Mouse (Mus musculus): Measurements from ENCODE around the gene Pheta2. TPM values are rescaled to one million over a fixed set of nuclear protein-coding genes. Genes with fewer than 3 reads are reported as not detected.
A peak's percentile ranks its signal among the peaks of the same experiment; 100 is the strongest.

Pheta2 gene
- polyA plus RNA-seq, 1 experiment from 2014 or later, result 12.5 TPM

DNA sequence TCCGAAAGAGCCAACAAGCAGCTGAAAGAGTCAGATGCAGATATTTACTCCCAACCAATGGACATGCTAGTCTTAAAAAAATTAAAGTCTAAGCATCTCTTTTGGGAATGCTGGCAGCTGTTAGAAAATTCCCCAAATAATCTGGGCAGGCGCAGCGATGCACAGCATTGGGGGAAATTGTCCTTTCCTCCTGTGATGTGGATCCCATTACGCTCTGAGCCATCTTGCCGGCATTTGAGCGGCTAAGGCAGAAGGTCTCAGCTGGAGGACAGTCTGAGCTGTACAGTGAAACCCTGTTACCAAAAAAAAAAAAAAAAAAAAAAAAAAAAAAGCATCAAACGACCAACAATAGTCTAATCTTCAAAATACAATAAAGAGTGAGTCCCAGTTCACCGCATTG lies 16.5 kb upstream of the Pheta2 start:
- 75% methylated on average over 8 of the region's 8 CpGs for WGBS
- Histone ChIP-seq H3K4me2 (replicated peaks; ENCODE audit: low read depth, low read length) (no peak overlapping the region), H3K36me3 (ENCODE audit: insufficient read depth, low read length) (no peaks in the 10 kb centered on the region), H3K9ac (replicated peaks; ENCODE audit: low read length) (no peak overlapping the region), H3K4me3 (ENCODE audit: low read length) (no peak overlapping the region), H3K4me1 (ENCODE audit: insufficient read depth, low read length) (no peaks in the 10 kb centered on the region), H3K27me3 (ENCODE audit: insufficient read depth, low read length) (no peaks in the 10 kb centered on the region), H3K9me3 (ENCODE audit: low read length) (no peaks in the 10 kb centered on the region), H3K27ac (ENCODE audit: low read length) (no peak overlapping the region)
- no peak for ATAC-seq (ENCODE audit: low FRiP score, low TSS enrichment)

GRCm38 (mm10) chr15:82325382-82325781 lies 13.4 kb upstream of the Pheta2 start:
- H3K9me3 ChIP-seq (ENCODE audit: low read length), result no peaks in the 10 kb centered on the region
- H3K9ac ChIP-seq (replicated peaks; ENCODE audit: low read length), result no peak overlapping the region
- no peak overlapping the region for H3K27ac ChIP-seq (ENCODE audit: low read length)
- WGBS, result 66% methylated on average over 2 of the region's 2 CpGs
- no peak overlapping the region for H3K4me2 ChIP-seq (replicated peaks; ENCODE audit: low read depth, low read length)
- H3K4me1 ChIP-seq (ENCODE audit: insufficient read depth, low read length), result no peaks in the 10 kb centered on the region
- H3K36me3 ChIP-seq (ENCODE audit: insufficient read depth, low read length), result peaks cover 13% of the 10 kb centered on the region
- no peak overlapping the region for H3K4me3 ChIP-seq (ENCODE audit: low read length)
- ATAC-seq (ENCODE audit: low FRiP score, low TSS enrichment), result no peak
- no peaks in the 10 kb centered on the region for H3K27me3 ChIP-seq (ENCODE audit: insufficient read depth, low read length)

DNA sequence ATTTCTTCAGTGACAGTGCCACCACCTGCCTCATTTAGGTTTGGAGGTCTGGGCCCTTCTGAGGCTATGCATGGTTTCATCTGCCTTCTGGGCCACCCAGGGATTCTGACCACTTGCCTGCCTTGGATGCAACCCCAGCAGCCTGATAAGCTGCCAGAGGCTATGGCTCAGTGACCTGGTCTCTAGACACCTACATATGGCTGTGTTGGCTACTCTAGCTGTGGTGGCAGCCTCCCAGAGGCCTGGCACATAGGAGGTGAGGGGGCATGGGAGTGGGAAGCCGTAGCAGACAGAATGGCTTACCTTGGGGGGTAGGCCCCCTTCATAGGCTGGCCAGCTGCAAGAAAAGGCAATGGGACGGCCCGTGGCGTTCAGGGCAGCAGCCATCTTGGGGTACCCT lies 3.5 kb upstream of the Pheta2 start:
- WGBS, result 99% methylated on average over 4 of the region's 4 CpGs
- Histone ChIP-seq H3K4me1 (ENCODE audit: insufficient read depth, low read length) (peaks cover 15% of the 10 kb centered on the region), H3K9ac (replicated peaks; ENCODE audit: low read length) (no peak overlapping the region), H3K36me3 (ENCODE audit: insufficient read depth, low read length) (peaks cover 44% of the 10 kb centered on the region), H3K9me3 (ENCODE audit: low read length) (no peaks in the 10 kb centered on the region), H3K4me3 (ENCODE audit: low read length) (no peak overlapping the region), H3K27ac (ENCODE audit: low read length) (no peak overlapping the region), H3K27me3 (ENCODE audit: insufficient read depth, low read length) (no peaks in the 10 kb centered on the region), H3K4me2 (replicated peaks; ENCODE audit: low read depth, low read length) (no peak overlapping the region)
- ATAC-seq (ENCODE audit: low FRiP score, low TSS enrichment), result no peak

GRCm38 (mm10) chr15:82336629-82337028 lies 2.1 kb upstream of the Pheta2 start:
- 89% methylated on average over 12 of the region's 12 CpGs for WGBS
- Histone ChIP-seq H3K27me3 (ENCODE audit: insufficient read depth, low read length) (no peaks in the 10 kb centered on the region), H3K9me3 (ENCODE audit: low read length) (no peaks in the 10 kb centered on the region), H3K4me3 (ENCODE audit: low read length) (no peak overlapping the region), H3K4me1 (ENCODE audit: insufficient read depth, low read length) (peaks cover 28% of the 10 kb centered on the region), H3K9ac (replicated peaks; ENCODE audit: low read length) (no peak overlapping the region; the same call in 1 of the 2 replicates), H3K27ac (ENCODE audit: low read length) (no peak overlapping the region), H3K36me3 (ENCODE audit: insufficient read depth, low read length) (peaks cover 32% of the 10 kb centered on the region), H3K4me2 (replicated peaks; ENCODE audit: low read depth, low read length) (no peak overlapping the region)
- no peak for ATAC-seq (ENCODE audit: low FRiP score, low TSS enrichment)

DNA sequence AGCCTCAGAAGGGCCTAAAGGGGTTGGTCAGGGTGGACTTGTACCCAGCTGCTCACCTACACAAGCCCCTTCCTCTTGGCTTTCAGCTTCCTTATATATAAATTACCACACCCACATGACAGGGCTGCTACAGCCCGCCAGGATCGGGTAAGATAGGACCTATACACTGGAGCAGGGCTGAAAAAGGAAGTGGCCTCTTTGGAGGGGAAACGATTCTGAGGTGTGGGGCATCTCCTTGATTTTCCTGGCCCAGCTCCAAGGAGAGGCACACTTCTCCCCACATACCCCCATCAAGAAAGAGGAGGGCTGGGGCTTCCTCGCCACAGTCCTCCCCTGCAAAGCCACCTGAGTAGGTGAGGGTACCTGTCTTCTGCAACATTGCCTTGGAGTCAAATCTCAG lies 867 bp upstream of the Pheta2 start:
- no peaks in the 10 kb centered on the region for H3K9me3 ChIP-seq (ENCODE audit: low read length)
- H3K36me3 ChIP-seq (ENCODE audit: insufficient read depth, low read length), result peaks cover 26% of the 10 kb centered on the region
- H3K4me2 ChIP-seq (replicated peaks; ENCODE audit: low read depth, low read length), result peak overlapping the region; percentile 73
- no peaks in the 10 kb centered on the region for H3K27me3 ChIP-seq (ENCODE audit: insufficient read depth, low read length)
- H3K4me1 ChIP-seq (ENCODE audit: insufficient read depth, low read length), result peaks cover 33% of the 10 kb centered on the region
- 19% methylated on average over 4 of the region's 4 CpGs for WGBS
- H3K27ac ChIP-seq (ENCODE audit: low read length), result peak overlapping the region; percentile 47; the same call in 1 of the 2 replicates
- H3K9ac ChIP-seq (replicated peaks; ENCODE audit: low read length), result peak overlapping the region; percentile 80
- peak overlapping the region; percentile 61 for H3K4me3 ChIP-seq (ENCODE audit: low read length)
- no peak for ATAC-seq (ENCODE audit: low FRiP score, low TSS enrichment)

GRCm38 (mm10) chr15:82339150-82339549 lies 408 bp downstream of the Pheta2 start:
- H3K9ac ChIP-seq (replicated peaks; ENCODE audit: low read length), result peak overlapping the region; percentile 80
- H3K27ac ChIP-seq (ENCODE audit: low read length), result no peak overlapping the region
- H3K4me1 ChIP-seq (ENCODE audit: insufficient read depth, low read length), result peaks cover 34% of the 10 kb centered on the region
- ATAC-seq (ENCODE audit: low FRiP score, low TSS enrichment), result no peak
- peak overlapping the region; percentile 61 for H3K4me3 ChIP-seq (ENCODE audit: low read length)
- H3K36me3 ChIP-seq (ENCODE audit: insufficient read depth, low read length), result peaks cover 24% of the 10 kb centered on the region
- H3K9me3 ChIP-seq (ENCODE audit: low read length), result no peaks in the 10 kb centered on the region
- WGBS, result 57% methylated on average over 10 of the region's 10 CpGs
- H3K4me2 ChIP-seq (replicated peaks; ENCODE audit: low read depth, low read length), result peak overlapping the region; percentile 73
- no peaks in the 10 kb centered on the region for H3K27me3 ChIP-seq (ENCODE audit: insufficient read depth, low read length)

GRCm38 (mm10) chr15:82339634-82340254 lies 1.0 kb downstream of the Pheta2 start:
- H3K36me3 ChIP-seq (ENCODE audit: insufficient read depth, low read length), result peaks cover 18% of the 10 kb centered on the region
- no peak overlapping the region for H3K4me2 ChIP-seq (replicated peaks; ENCODE audit: low read depth, low read length)
- no peaks in the 10 kb centered on the region for H3K9me3 ChIP-seq (ENCODE audit: low read length)
- no peak overlapping the region for H3K4me3 ChIP-seq (ENCODE audit: low read length)
- no peak for ATAC-seq (ENCODE audit: low FRiP score, low TSS enrichment)
- WGBS, result 61% methylated on average over 8 of the region's 8 CpGs
- H3K27ac ChIP-seq (ENCODE audit: low read length), result no peak overlapping the region
- H3K27me3 ChIP-seq (ENCODE audit: insufficient read depth, low read length), result no peaks in the 10 kb centered on the region
- H3K4me1 ChIP-seq (ENCODE audit: insufficient read depth, low read length), result peaks cover 36% of the 10 kb centered on the region
- H3K9ac ChIP-seq (replicated peaks; ENCODE audit: low read length), result no peak overlapping the region

DNA sequence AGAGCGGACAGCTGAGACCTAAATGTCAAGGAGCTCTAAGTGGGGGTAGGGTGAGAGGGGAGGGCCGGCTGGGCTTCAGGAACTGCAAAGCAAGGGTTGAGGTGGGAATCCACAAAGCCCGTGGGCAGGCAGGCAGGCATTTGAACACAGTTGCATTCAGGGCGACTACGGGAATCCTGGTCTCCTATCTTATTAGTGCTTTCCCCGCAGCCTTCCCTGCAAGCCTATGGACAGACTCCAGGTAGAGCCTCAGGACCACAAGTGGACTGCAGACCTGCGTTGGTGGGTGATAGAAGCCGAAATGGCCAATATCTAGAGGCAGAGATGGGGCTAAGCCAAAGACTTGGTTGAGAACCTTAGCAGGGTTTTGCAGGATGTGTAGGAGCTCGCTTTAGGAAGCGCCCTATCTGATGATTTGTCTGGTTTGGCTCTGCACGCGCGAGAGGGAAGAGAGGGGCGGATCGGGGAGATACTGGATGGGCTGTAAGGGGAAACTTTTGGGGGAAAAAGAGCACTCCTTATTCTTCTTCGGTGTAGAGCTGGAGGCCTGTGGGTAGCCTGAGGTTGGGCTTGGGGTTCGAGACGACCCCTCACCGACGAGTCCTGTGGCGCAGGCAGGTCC lies 1.8 kb downstream of the Pheta2 start:
- Histone ChIP-seq H3K4me3 (ENCODE audit: low read length) (peak overlapping the region; percentile 46), H3K36me3 (ENCODE audit: insufficient read depth, low read length) (peaks cover 10% of the 10 kb centered on the region), H3K9me3 (ENCODE audit: low read length) (no peaks in the 10 kb centered on the region), H3K4me2 (replicated peaks; ENCODE audit: low read depth, low read length) (peak overlapping the region; percentile 60), H3K4me1 (ENCODE audit: insufficient read depth, low read length) (peaks cover 36% of the 10 kb centered on the region), H3K27me3 (ENCODE audit: insufficient read depth, low read length) (no peaks in the 10 kb centered on the region), H3K27ac (ENCODE audit: low read length) (peak overlapping the region; percentile 79), H3K9ac (replicated peaks; ENCODE audit: low read length) (peak overlapping the region; percentile 84)
- ATAC-seq (ENCODE audit: low FRiP score, low TSS enrichment), result no peak
- 39% methylated on average over 21 of the region's 21 CpGs for WGBS

DNA sequence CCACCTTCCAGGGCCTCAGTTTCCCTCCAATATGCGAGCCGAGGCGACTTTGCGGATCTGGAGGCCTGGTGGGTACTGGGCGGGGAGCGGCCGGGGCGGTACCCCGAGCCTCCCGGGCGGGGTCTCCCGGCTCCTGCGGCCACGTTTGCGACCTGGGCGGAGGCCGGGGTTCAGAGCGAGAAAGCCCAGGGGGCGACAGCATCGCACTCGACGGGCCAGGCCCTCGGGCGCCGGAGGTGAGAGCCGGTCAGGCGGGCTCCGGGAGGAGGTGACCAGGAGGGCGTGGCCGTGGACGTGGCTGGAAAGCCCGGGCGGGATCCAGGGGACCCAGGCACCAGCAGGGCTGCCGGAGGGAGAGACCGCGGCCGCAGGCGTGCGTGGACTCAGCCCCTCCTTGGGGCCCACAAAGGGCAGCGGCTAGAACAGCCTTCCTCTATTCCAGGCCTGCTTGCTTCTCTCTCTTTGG lies 2.3 kb downstream of the Pheta2 start:
- no peaks in the 10 kb centered on the region for H3K27me3 ChIP-seq (ENCODE audit: insufficient read depth, low read length)
- H3K9me3 ChIP-seq (ENCODE audit: low read length), result no peaks in the 10 kb centered on the region
- H3K36me3 ChIP-seq (ENCODE audit: insufficient read depth, low read length), result 0 out of 2 replicates have a peak, but pooled peaks cover 5% of the 10 kb centered on the region
- peak overlapping the region; percentile 60 for H3K4me2 ChIP-seq (replicated peaks; ENCODE audit: low read depth, low read length)
- H3K27ac ChIP-seq (ENCODE audit: low read length), result peak overlapping the region; percentile 79
- peak overlapping the region; percentile 84 for H3K9ac ChIP-seq (replicated peaks; ENCODE audit: low read length)
- H3K4me1 ChIP-seq (ENCODE audit: insufficient read depth, low read length), result peaks cover 36% of the 10 kb centered on the region
- peak overlapping the region; percentile 46 for H3K4me3 ChIP-seq (ENCODE audit: low read length)
- ATAC-seq (ENCODE audit: low FRiP score, low TSS enrichment), result peak; percentile 13; the same call in 1 of the 2 replicates
- 1% methylated on average over 37 of the region's 40 CpGs for WGBS
